ENCODE assay signal across 12 mouse cellular contexts in the genomic region with DNA sequence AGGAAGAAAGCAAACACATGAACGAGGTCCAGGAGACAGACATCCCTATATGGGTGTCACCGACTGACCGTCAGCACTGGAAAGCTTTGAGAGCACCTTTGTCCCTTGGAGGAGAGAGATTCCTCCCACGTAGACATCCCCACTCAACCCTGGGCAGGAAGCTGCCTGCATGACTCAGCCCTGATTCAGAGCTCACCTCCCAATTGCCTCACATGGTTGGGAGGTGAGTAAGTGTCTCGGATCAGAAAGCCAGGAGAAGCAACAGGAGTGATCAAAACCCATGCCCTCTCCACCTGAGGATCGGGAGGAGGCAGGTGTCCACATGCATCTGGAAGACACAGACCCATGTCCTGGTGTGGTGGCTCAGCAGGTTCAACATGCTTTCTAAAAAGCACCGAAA. TPM values are rescaled to one million over a fixed set of nuclear protein-coding genes. Genes with fewer than 3 reads are reported as not detected.
DNase-seq lines count a peak whose midpoint lies in the region; ATAC-seq and TF ChIP-seq lines count a peak whose summit lies in the region.
"Had no signal": no experiment of that assay in that cellular context is flagged by ENCODE, and none has a peak within 500 bp of the region (broad histone marks: within the 10 kb centered on the region; RNA-seq: fewer than 3 reads in every experiment).

No protein-coding gene starts in this region.

- TF ChIP-seq CTCF in ES-Bruce4 (IDR thresholded peaks at IDR 0.05; ENCODE audit: low read depth, low read length) = no peak
- TF ChIP-seq CTCF in intestine, postnatal 0 days (IDR thresholded peaks at IDR 0.05; ENCODE audit: low read depth) = no peak

- TF ChIP-seq POLR2A in ES-Bruce4 (IDR thresholded peaks at IDR 0.05; ENCODE audit: insufficient read depth, low read length) = no peak

- TF ChIP-seq EP300 in ES-Bruce4 (IDR thresholded peaks at IDR 0.05; ENCODE audit: insufficient read depth, low read depth, low read length) = 0 out of 2 replicates have a peak, but pooled peaks have one; percentile 25

- 67% methylated on average over 7 of the region's 7 CpGs for WGBS in heart, embryonic 10.5 days
- WGBS in limb, embryonic 15.5 days = 74% methylated on average over 7 of the region's 7 CpGs
- 86% methylated on average over 7 of the region's 7 CpGs for WGBS in limb, embryonic 10.5 days
- 56% methylated on average over 7 of the region's 7 CpGs for WGBS in intestine, postnatal 0 days
- 89% methylated on average over 7 of the region's 7 CpGs for WGBS in forebrain, embryonic 15.5 days

- no peak overlapping the region for H3K4me3 ChIP-seq in heart, embryonic 10.5 days
- no peak overlapping the region for H3K4me3 ChIP-seq in limb, embryonic 15.5 days
- H3K4me3 ChIP-seq in limb, embryonic 10.5 days = no peak overlapping the region
- no peak overlapping the region for H3K4me3 ChIP-seq in ES-Bruce4 (ENCODE audit: low read depth, low read length)
- no peak overlapping the region for H3K4me3 ChIP-seq in intestine, postnatal 0 days (ENCODE audit: low read depth, low read length)
- no peak overlapping the region for H3K4me3 ChIP-seq in forebrain, embryonic 15.5 days
- H3K4me3 ChIP-seq: liver, embryonic 12.5 days had no signal

- peaks cover 55% of the 10 kb centered on the region for H3K4me1 ChIP-seq in heart, embryonic 10.5 days
- H3K4me1 ChIP-seq in limb, embryonic 15.5 days = peaks cover 18% of the 10 kb centered on the region
- H3K4me1 ChIP-seq in limb, embryonic 10.5 days = peaks cover 19% of the 10 kb centered on the region
- H3K4me1 ChIP-seq in ES-Bruce4 (ENCODE audit: control insufficient read depth, insufficient read depth, low read length) = no peaks in the 10 kb centered on the region
- H3K4me1 ChIP-seq in intestine, postnatal 0 days (replicated peaks; ENCODE audit: control insufficient read depth, insufficient read depth, low read length) = no peaks in the 10 kb centered on the region
- 0 out of 2 replicates have a peak, but pooled peaks cover under 1% of the 10 kb centered on the region for H3K4me1 ChIP-seq in forebrain, embryonic 15.5 days

- no peak overlapping the region for H3K4me2 ChIP-seq in limb, embryonic 15.5 days
- 0 out of 2 replicates have a peak overlapping the region, but pooled peaks have one; percentile 6 for H3K4me2 ChIP-seq in intestine, postnatal 0 days (replicated peaks; ENCODE audit: low read depth)
- no peak overlapping the region for H3K4me2 ChIP-seq in forebrain, embryonic 15.5 days (replicated peaks)
- H3K4me2 ChIP-seq: liver, embryonic 12.5 days; midbrain, embryonic 11.5 days had no signal

- H3K9ac ChIP-seq in limb, embryonic 15.5 days = no peak overlapping the region
- no peak overlapping the region for H3K9ac ChIP-seq in ES-Bruce4 (ENCODE audit: low read depth, poor library complexity, severe bottlenecking)
- no peak overlapping the region for H3K9ac ChIP-seq in intestine, postnatal 0 days (ENCODE audit: low read depth, low read length)
- no peak overlapping the region for H3K9ac ChIP-seq in forebrain, embryonic 15.5 days (replicated peaks)
- H3K9ac ChIP-seq: liver, embryonic 12.5 days had no signal

- H3K27me3 ChIP-seq in heart, embryonic 10.5 days (ENCODE audit: insufficient read depth, poor library complexity, severe bottlenecking) = 0 out of 2 replicates have a peak, but pooled peaks cover 6% of the 10 kb centered on the region
- 0 out of 2 replicates have a peak, but pooled peaks cover 4% of the 10 kb centered on the region for H3K27me3 ChIP-seq in limb, embryonic 15.5 days
- peaks cover 11% of the 10 kb centered on the region for H3K27me3 ChIP-seq in limb, embryonic 10.5 days (ENCODE audit: low read depth, poor library complexity, severe bottlenecking)
- no peaks in the 10 kb centered on the region for H3K27me3 ChIP-seq in ES-Bruce4 (ENCODE audit: control insufficient read depth, insufficient read depth, low read length, poor library complexity, severe bottlenecking)
- H3K27me3 ChIP-seq in intestine, postnatal 0 days (replicated peaks; ENCODE audit: control insufficient read depth, insufficient read depth, low read length) = no peaks in the 10 kb centered on the region
- no peaks in the 10 kb centered on the region for H3K27me3 ChIP-seq in forebrain, embryonic 15.5 days

- no peak for ATAC-seq in limb, embryonic 15.5 days (ENCODE audit: insufficient number of reproducible peaks, low FRiP score, low TSS enrichment, low read depth)
- peak; percentile 58 for ATAC-seq in intestine, postnatal 0 days
- no peak for ATAC-seq in forebrain, embryonic 15.5 days (replicated peaks)
- ATAC-seq: liver, embryonic 12.5 days had no signal

- peaks cover 2% of the 10 kb centered on the region; the same call in 1 of the 2 replicates for H3K36me3 ChIP-seq in heart, embryonic 10.5 days
- no peaks in the 10 kb centered on the region for H3K36me3 ChIP-seq in limb, embryonic 15.5 days
- no peaks in the 10 kb centered on the region for H3K36me3 ChIP-seq in limb, embryonic 10.5 days
- H3K36me3 ChIP-seq in ES-Bruce4 (ENCODE audit: control insufficient read depth, insufficient read depth, low read length, poor library complexity, severe bottlenecking) = no peaks in the 10 kb centered on the region
- H3K36me3 ChIP-seq in intestine, postnatal 0 days (ENCODE audit: control insufficient read depth, insufficient read depth) = no peaks in the 10 kb centered on the region
- H3K36me3 ChIP-seq in forebrain, embryonic 15.5 days = no peaks in the 10 kb centered on the region
- H3K36me3 ChIP-seq: liver, embryonic 12.5 days had no signal

- H3K27ac ChIP-seq in heart, embryonic 10.5 days = peak overlapping the region; percentile 71
- peak overlapping the region; percentile 17; the same call in 1 of the 2 replicates for H3K27ac ChIP-seq in limb, embryonic 15.5 days
- H3K27ac ChIP-seq in limb, embryonic 10.5 days = no peak overlapping the region
- H3K27ac ChIP-seq in ES-Bruce4 (ENCODE audit: insufficient read depth, low read length) = no peak overlapping the region
- no peak overlapping the region for H3K27ac ChIP-seq in intestine, postnatal 0 days (ENCODE audit: low read depth, low read length)
- H3K27ac ChIP-seq in forebrain, embryonic 15.5 days (replicated peaks) = no peak overlapping the region
- H3K27ac ChIP-seq: liver, embryonic 12.5 days had no signal

- no peaks in the 10 kb centered on the region for H3K9me3 ChIP-seq in heart, embryonic 10.5 days
- no peaks in the 10 kb centered on the region for H3K9me3 ChIP-seq in limb, embryonic 15.5 days
- no peaks in the 10 kb centered on the region for H3K9me3 ChIP-seq in limb, embryonic 10.5 days (replicated peaks)
- no peaks in the 10 kb centered on the region for H3K9me3 ChIP-seq in ES-Bruce4 (replicated peaks; ENCODE audit: control insufficient read depth, insufficient read depth, low read length, poor library complexity, severe bottlenecking)
- no peaks in the 10 kb centered on the region for H3K9me3 ChIP-seq in intestine, postnatal 0 days (ENCODE audit: control insufficient read depth)
- no peaks in the 10 kb centered on the region for H3K9me3 ChIP-seq in forebrain, embryonic 15.5 days
- H3K9me3 ChIP-seq: liver, embryonic 12.5 days had no signal

- DNase-seq in heart, embryonic 10.5 days (ENCODE audit: low spot score) = no peak
- no peak for DNase-seq in heart, adult 8-10 months (ENCODE audit: low spot score)
- DNase-seq in limb, embryonic 10.5 days (ENCODE audit: low spot score) = no peak
- no peak for DNase-seq in Muller cell, postnatal 12 days (ENCODE audit: inconsistent ontology term)
- DNase-seq: kidney, postnatal 10 days; retina, postnatal 1 day had no signal

RNA-seq across cellular contexts. Expression of gene Fhl2, which starts 28.2 kb away (rescaled TPM):
- polyA plus RNA-seq in heart, embryonic 10.5 days (2016; fragmentation: Nextera tagmentation; extraction: Ambion mirVana) = 112 and 178 TPM in 2 replicates
- total RNA-seq in heart, adult 8-10 months (2022) = 1,000 to 10,000 TPM; 1,741 to 2,078 (median 1,948) TPM
- 24.7 and 26.9 TPM in 2 replicates for polyA plus RNA-seq in limb, embryonic 15.5 days (2015; fragmentation: Nextera tagmentation; extraction: Ambion mirVana)
- polyA plus RNA-seq in limb, embryonic 10.5 days (2016; fragmentation: Nextera tagmentation; extraction: Ambion mirVana) = 4.8 and 9.1 TPM in 2 replicates
- polyA plus RNA-seq in ES-Bruce4 (2011; ENCODE audit: insufficient read depth, insufficient read length, low read depth, missing spikeins) = 11.6 and 13.3 TPM in 2 replicates
- 55.3 and 57.8 TPM in 2 replicates for polyA plus RNA-seq in intestine, postnatal 0 days (2015; fragmentation: Nextera tagmentation; extraction: Ambion mirVana)
- 11.3 and 14.7 TPM in 2 replicates for polyA plus RNA-seq in forebrain, embryonic 15.5 days (2015; fragmentation: Nextera tagmentation; extraction: Ambion mirVana)

Comparison
In these comparisons a context has a peak if more than half of its experiments do, and no peak if none do; other contexts are left out.
1. H3K27ac ChIP-seq: peak in heart, embryonic 10.5 days (single experiment) and limb, embryonic 15.5 days (single experiment); none in limb, embryonic 10.5 days (single experiment), ES-Bruce4 (single experiment), intestine, postnatal 0 days (single experiment) and forebrain, embryonic 15.5 days (single experiment).